Mouse (Mus musculus) midbrain, embryonic 12.5 days (tissue): ENCODE data around the gene Dnajb2. TPM values are rescaled to one million over a fixed set of nuclear protein-coding genes. Genes with fewer than 3 reads are reported as not detected.

Experiments
- ATAC-seq: fragments of 200-750 bp; cut with Nextera tagmentation; 2 replicates; pipeline ENCODE4 v1.8.0; 2017; ENCODE audit warnings: low read depth, moderate TSS enrichment, moderate library complexity; ENCODE audit not compliant: low FRiP score
- H3K27ac ChIP-seq: fragments of 300-500 bp; sonication (generic); replicated peaks from 2 replicates; pipeline ENCODE4 v1.5.1; 2016; ENCODE audit warnings: mild to moderate bottlenecking
- H3K27me3 ChIP-seq: fragments of 300-500 bp; sonication (generic); 2 replicates; pipeline ENCODE4 v1.6.1; 2016; ENCODE audit warnings: mild to moderate bottlenecking
- H3K36me3 ChIP-seq: fragments of 300-500 bp; sonication (generic); 2 replicates; pipeline ENCODE4 v1.6.1; 2016
- H3K4me1 ChIP-seq: fragments of 300-500 bp; sonication (generic); 2 replicates; pipeline ENCODE4 v1.6.1; 2016
- H3K4me2 ChIP-seq: fragments of 300-500 bp; sonication (generic); replicated peaks from 2 replicates; pipeline ENCODE4 v1.6.1; 2016; ENCODE audit warnings: mild to moderate bottlenecking, moderate library complexity
- H3K4me3 ChIP-seq: fragments of 300-500 bp; sonication (generic); 2 replicates; pipeline ENCODE4 v1.5.1; 2016; ENCODE audit warnings: mild to moderate bottlenecking
- H3K9ac ChIP-seq: fragments of 300-500 bp; sonication (generic); replicated peaks from 2 replicates; pipeline ENCODE4 v1.6.1; 2016; ENCODE audit warnings: mild to moderate bottlenecking, moderate library complexity
- H3K9me3 ChIP-seq: fragments of 300-500 bp; sonication (generic); 2 replicates; pipeline ENCODE4 v1.6.1; 2016; ENCODE audit warnings: mild to moderate bottlenecking
- WGBS: fragments of 180-500 bp; shearing (Covaris S2); methylation state at CpG from one replicate; pipeline ENCODE4 v1.1.7; 2016; 5-methylcytosine and 5-hydroxymethylcytosine counted together
- polyA plus RNA-seq: library from polyadenylated mRNA; unstranded; fragments of >200 nt; fragmentation: Nextera tagmentation; extraction: Ambion mirVana; gene quantifications from 2 replicates; pipeline ENCODE4 v1.2.1, GENCODE M21; 2016

Gene Dnajb2
- 45.6 and 46.0 TPM in 2 replicates for polyA plus RNA-seq

DNA sequence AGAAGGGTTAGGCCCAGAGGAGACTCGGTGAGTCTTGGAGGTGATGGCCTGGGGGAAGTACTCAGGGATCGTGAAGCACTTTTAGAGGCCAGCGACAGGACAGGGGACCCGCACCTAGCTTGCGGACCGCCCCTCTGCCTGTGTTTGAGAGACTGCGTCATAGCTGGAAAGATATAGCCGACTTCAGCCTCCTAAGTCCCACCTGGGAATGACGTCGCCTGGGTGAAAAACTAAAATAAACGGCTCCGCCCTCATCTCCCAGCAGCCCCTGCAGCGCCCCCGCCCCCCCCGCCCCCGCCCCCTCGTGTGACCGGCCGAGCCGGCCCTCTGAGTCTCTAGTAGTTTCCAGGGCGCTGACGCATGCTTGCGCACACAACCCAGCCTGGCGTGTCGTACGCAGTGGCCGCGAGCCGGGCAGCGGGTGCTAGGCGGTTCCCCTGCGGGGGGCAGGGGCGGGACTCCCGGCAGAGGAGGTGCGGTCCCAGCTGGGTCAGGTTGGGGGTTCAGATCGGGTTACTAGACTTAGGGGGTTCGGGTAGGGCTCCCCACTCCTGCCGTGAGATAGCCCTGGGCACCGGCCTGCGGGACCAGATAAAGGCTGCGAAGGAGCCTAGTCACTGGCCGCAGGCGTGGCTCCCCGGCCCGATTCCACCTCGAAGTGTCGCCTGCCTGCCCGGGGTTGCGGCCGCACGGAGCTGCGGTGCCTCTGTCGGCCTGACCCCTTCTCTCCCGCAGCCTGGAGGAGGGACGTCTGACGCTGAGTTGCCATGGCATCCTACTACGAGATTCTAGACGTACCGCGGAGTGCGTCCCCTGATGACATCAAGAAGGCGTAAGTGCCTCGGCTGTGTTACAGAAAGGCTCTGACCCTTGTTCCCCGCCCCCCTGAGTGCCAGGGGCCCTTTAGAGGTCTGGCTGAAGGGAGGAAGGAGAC lies at the start of gene Dnajb2:
Gene Dnajb2, plus strand, starts transcription at position 290 of the 934 bp plus-strand sequence.
- peak within 1 kb of the TSS; percentile 49 for H3K4me3 ChIP-seq
- H3K27me3 ChIP-seq, result peaks cover 13% of the 10 kb centered on the region; the same call in 1 of the 2 replicates
- peak within 1 kb of the TSS; percentile 68 for H3K4me2 ChIP-seq
- H3K27ac ChIP-seq, result peak within 1 kb of the TSS; percentile 70
- ATAC-seq, result peak; percentile 90
- H3K9ac ChIP-seq, result peak within 1 kb of the TSS; percentile 59
- WGBS, result 1% methylated on average over 63 of the region's 64 CpGs
- H3K4me1 ChIP-seq, result peaks cover 19% of the 10 kb centered on the region; the same call in 1 of the 2 replicates
- peaks cover 9% of the 10 kb centered on the region; the same call in 1 of the 2 replicates for H3K36me3 ChIP-seq
- no peaks in the 10 kb centered on the region for H3K9me3 ChIP-seq

DNA sequence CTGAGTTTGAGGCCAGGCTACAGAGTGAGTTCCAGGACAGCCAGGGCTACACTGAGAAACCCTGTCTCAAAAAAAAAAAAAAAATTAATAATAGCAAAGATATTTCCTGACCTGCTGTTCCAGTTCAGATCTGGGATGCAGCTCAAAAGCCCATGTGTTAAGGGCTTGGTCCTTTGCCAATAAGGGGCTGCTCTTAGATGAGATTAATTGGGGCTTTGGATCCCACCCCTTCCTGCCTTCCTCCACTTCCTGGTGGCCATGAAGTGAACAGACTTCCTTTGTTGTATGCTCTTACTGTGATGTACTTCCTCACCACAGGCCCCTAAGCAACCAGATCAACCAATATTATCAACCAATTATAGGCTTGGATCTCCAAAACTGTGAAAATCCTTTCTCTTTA lies 49.1 kb upstream of the Dnajb2 start:
- H3K27ac ChIP-seq, result no peak overlapping the region
- H3K4me2 ChIP-seq, result no peak overlapping the region
- ATAC-seq, result no peak
- H3K4me1 ChIP-seq, result peaks cover 17% of the 10 kb centered on the region
- peaks cover 57% of the 10 kb centered on the region for H3K36me3 ChIP-seq
- no peak overlapping the region for H3K4me3 ChIP-seq
- no peak overlapping the region for H3K9ac ChIP-seq
- H3K9me3 ChIP-seq, result no peaks in the 10 kb centered on the region
- no peaks in the 10 kb centered on the region for H3K27me3 ChIP-seq

DNA sequence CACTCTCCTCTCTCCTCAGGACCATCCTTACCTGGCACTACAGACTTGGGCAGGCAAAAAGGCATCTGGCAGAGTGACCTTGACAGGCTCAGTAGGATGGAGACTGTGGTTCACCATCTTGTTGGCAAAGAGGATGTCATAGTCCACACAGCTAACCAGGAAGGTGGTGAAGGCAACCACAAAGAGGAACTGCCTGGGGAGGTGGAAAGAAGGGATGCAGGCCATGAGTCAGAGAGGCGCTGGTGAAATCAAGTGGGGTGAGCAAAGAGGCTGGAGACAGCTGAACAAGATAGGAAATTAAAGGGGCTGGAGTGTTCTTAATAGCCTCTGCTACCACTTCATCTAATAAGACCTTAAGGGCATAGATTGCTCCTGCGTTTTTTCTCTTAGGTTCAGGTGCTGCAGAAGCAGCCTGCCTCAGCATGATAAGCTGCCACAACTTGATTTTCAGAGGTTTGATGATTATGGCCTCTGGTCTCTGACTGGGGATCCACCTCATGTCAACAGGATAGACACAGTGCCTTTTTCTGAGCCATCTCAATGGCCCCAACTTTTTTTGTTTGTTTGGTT lies 48.2 kb upstream of the Dnajb2 start:
- Histone ChIP-seq H3K4me1 (peaks cover 20% of the 10 kb centered on the region), H3K27ac (no peak overlapping the region), H3K9me3 (no peaks in the 10 kb centered on the region), H3K9ac (no peak overlapping the region), H3K36me3 (peaks cover 48% of the 10 kb centered on the region), H3K4me3 (no peak overlapping the region), H3K27me3 (no peaks in the 10 kb centered on the region), H3K4me2 (no peak overlapping the region)
- ATAC-seq, result no peak
- 91% methylated on average over 2 of the region's 2 CpGs for WGBS

DNA sequence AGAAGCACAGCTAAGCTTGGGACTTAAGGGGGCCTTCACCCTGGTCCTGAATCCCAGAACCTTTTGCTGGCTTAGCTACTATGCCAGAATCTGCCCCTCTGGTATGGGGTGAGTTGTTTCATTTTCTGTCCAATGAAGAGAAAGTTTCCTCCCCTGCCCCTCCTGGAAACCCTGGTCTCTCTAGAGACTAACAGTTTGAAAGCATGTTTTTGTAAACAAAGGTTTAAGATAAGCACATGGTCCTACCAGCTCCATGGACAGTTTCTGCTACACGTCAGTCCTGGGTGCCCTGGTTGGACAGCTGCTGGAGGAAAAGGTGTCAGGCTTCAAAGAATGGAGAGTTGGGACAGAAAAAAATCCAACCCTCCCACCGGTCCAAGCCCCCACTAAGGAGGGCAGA lies 45.6 kb upstream of the Dnajb2 start:
- peak overlapping the region; percentile 96 for H3K4me2 ChIP-seq
- H3K27ac ChIP-seq, result no peak overlapping the region
- no peaks in the 10 kb centered on the region for H3K9me3 ChIP-seq
- no peak overlapping the region for H3K4me3 ChIP-seq
- H3K9ac ChIP-seq, result peak overlapping the region; percentile 31; the same call in 1 of the 2 replicates
- H3K27me3 ChIP-seq, result no peaks in the 10 kb centered on the region
- H3K36me3 ChIP-seq, result peaks cover 29% of the 10 kb centered on the region
- WGBS, result 77% methylated on average over 2 of the region's 2 CpGs
- peaks cover 24% of the 10 kb centered on the region for H3K4me1 ChIP-seq
- ATAC-seq, result no peak

DNA sequence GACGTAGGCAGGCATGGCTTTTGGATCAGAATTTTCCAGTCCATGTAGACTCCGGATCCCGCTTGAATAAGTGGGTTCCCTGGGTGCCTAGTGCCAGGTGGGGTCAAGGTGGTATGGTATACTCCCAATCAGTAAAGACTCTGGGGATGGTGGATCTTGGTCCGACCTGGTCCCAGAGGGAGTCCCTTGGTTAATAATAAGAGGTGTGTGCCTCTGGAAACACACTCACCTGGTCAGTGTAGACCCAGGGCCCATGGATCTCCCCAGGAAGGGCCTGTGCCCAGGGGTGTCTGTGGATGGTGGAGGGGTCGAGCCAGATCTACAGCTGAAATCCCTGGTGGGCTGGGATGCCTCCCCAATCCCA lies 45.0 kb upstream of the Dnajb2 start:
- Histone ChIP-seq H3K27me3 (no peaks in the 10 kb centered on the region), H3K36me3 (peaks cover 29% of the 10 kb centered on the region), H3K27ac (peak overlapping the region; percentile 87), H3K4me1 (peaks cover 24% of the 10 kb centered on the region), H3K9ac (peak overlapping the region; percentile 83), H3K4me3 (peak overlapping the region; percentile 68), H3K9me3 (no peaks in the 10 kb centered on the region), H3K4me2 (peak overlapping the region; percentile 96)
- ATAC-seq, result no peak
- WGBS, result 41% methylated on average over 5 of the region's 5 CpGs

DNA sequence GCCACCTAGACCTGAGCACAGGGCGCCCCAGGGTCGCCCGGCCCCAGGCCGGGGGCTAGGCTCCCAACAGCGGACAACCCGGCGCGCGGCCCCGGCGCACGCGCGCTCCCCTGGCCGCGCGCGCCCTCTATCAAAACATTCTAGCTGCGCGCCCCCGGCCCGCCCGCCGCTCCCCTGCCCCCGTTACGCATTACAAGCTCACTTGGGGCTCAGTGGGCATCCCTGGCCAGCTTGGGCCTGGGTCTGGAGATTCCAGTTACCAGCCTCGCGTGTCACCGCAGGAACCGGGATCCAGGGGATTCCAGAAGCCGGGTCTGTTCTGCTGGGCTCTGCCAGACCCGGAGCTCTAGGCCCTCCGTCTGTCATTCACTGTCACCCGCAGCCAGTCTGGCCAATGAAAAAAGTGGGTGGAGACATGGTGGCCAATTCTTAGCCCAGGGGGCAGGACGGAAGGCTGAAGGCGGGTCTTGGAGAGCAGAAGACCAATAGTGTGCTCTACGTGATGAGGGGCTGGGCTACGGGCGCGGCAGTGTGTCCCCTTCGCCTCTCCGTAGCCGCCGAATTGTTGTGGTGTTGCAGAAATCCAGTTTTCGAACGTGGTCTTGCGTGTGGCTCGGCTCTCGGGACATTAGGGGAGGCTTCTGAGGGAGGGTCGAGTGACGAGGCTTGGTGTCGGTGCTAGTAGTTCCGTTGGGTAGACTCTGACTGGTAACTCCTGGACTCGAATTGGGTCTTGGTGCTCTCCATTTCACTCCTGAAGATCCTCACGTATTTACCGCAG lies 44.4 kb upstream of the Dnajb2 start, which contains the start of the genes Ankzf1 and Atg9a:
Gene Ankzf1, plus strand, starts transcription at position 530 of the 781 bp plus-strand sequence.
Gene Atg9a, minus strand, starts transcription at position 575 of the 781 bp plus-strand sequence.
- Histone ChIP-seq H3K36me3 (peaks cover 29% of the 10 kb centered on the region), H3K9me3 (no peaks in the 10 kb centered on the region), H3K4me1 (peaks cover 24% of the 10 kb centered on the region), H3K4me3 (peak within 1 kb of the TSS; percentile 68), H3K27ac (peak within 1 kb of the TSS; percentile 87), H3K27me3 (no peaks in the 10 kb centered on the region), H3K9ac (peak within 1 kb of the TSS; percentile 83), H3K4me2 (peak within 1 kb of the TSS; percentile 96)
- under 1% methylated on average over 48 of the region's 56 CpGs for WGBS
- peak; percentile 99 for ATAC-seq

DNA sequence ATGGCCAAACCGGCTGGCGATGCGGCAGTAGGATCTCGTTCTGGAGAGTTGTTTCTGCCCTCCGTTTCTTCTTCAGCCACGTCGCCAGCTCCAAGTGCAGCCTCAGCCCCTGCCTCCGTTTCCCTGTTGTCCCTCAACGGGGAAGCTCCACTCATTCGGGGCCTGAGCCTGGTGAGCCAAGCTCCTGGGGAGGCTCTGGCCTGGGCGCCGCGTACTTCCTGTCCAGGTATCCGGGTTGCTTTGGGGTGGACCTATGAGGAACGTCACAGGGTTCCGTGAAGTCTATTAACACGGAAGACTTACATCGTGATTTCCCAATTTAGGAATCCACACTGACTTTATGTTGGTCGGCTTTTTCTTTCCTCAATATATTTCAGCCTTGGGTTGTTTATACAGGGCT lies 43.8 kb upstream of the Dnajb2 start:
- ATAC-seq, result no peak
- peak overlapping the region; percentile 96 for H3K4me2 ChIP-seq
- H3K4me1 ChIP-seq, result peaks cover 24% of the 10 kb centered on the region
- H3K27me3 ChIP-seq, result no peaks in the 10 kb centered on the region
- H3K9ac ChIP-seq, result peak overlapping the region; percentile 81
- under 1% methylated on average over 19 of the region's 19 CpGs for WGBS
- peaks cover 30% of the 10 kb centered on the region for H3K36me3 ChIP-seq
- peak overlapping the region; percentile 68 for H3K4me3 ChIP-seq
- H3K9me3 ChIP-seq, result no peaks in the 10 kb centered on the region
- peak overlapping the region; percentile 87 for H3K27ac ChIP-seq

DNA sequence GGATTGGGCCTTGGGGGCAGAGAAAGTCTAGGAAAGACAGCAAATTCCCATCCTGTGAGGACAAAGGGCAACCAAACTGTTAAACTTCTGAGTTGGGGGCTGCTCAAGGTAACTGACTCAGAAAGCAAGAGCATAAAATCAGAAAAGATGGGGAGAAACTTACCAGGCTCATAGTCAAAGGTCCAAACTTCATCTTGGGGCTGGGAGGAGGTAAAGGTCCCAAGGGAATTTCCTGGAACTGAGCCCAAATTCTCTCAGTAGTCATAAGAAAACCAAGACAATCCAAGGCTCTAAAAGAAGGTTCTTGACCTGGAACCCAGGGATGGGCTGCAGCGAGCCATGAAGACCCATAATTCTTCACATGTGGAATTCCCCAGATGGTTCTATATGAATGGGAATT lies 35.0 kb upstream of the Dnajb2 start:
- Histone ChIP-seq H3K27me3 (no peaks in the 10 kb centered on the region), H3K9me3 (no peaks in the 10 kb centered on the region), H3K4me2 (no peak overlapping the region), H3K27ac (no peak overlapping the region), H3K36me3 (peaks cover 42% of the 10 kb centered on the region), H3K4me3 (no peak overlapping the region), H3K4me1 (no peaks in the 10 kb centered on the region), H3K9ac (no peak overlapping the region)
- 91% methylated on average over 1 of the region's 1 CpGs for WGBS
- no peak for ATAC-seq

DNA sequence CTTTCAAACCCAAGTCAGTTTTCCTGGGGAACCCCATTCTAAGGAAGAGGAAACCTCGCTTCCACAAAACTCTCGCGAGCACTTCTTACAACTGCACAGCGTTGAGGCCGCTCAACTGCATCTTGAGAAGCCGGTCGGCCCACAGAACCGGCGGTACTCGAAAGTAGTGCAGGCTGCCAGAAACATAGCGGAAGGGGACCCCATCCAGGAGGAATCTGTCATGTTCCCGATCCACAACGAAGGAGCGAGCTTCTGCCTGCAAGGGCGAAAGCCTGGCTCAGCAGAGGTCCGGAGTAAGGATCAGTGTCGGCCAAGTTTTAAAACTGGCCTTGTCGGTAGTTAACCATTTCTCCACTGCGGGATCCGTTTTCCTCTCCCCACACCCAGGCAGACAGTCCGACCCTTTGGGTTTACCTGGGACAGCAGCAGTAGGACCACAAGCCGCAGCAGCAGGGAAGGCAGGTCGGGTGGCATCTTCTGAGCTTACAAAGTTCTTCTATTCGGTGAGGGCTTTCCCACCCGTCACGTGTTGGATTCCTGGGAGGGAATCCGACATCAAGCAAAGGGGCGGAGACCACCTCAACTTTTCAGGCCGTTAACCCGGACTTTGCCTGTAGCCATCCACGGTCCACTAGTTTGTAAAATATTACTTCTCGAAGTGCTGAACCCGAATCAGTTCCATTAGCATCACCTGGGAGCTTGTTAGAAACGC lies 27.1 kb upstream of the Dnajb2 start:
- peaks cover 24% of the 10 kb centered on the region for H3K36me3 ChIP-seq
- H3K27me3 ChIP-seq, result peaks cover 12% of the 10 kb centered on the region
- 14% methylated on average over 34 of the region's 34 CpGs for WGBS
- peak overlapping the region; percentile 98 for H3K4me2 ChIP-seq
- peaks cover 41% of the 10 kb centered on the region for H3K4me1 ChIP-seq
- H3K9ac ChIP-seq, result peak overlapping the region; percentile 51
- no peaks in the 10 kb centered on the region for H3K9me3 ChIP-seq
- no peak for ATAC-seq
- peak overlapping the region; percentile 37 for H3K4me3 ChIP-seq
- H3K27ac ChIP-seq, result no peak overlapping the region

DNA sequence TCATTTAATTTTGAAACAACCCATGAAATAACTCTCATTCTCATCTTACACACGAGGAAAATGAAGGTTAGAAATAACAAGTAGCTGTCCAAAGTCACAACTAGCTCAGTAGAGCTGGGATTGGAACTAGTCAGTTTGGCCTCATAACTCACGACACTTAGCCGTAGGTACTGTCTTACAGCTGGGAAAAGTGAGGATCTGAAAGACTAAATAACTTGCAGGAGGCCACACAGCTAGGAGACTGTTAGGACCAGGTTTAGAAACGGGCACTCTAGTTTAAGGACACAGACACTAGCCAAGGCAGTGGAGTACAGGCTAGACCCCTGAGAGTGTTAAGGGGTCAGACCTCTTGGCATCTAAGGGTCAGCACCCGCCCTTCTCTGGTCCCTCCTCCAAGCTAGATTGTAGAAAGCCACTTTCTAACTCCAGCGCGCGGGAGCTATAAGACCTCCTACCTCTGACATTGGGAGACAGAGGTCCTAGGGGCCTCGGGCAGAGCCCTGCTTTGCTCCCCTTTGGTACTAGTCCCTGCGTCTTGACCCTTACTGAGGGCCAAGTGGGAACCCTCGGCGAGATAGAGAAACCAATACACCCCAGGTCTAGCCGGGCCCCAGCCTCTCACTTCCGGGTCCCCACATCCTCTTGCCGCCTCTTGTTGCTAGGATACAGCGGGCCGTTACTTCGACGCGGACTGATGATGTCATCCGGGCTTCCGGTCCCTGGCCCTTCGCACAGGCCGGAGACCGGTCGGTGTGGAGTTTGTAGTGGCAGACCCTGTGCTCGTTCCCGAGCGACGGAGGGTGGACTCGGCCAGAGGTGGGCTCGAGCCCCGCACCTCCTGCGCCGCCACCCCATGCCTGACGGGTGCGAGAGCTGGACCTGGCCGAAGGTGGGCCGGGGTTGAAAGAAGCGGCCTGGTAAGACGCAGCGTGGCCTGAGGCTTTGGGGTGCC lies 25.8 kb upstream of the Dnajb2 start, which contains the start of the genes Glb1l and Stk16:
Gene Glb1l, minus strand, starts transcription at position 678 of the 952 bp plus-strand sequence.
Gene Stk16, plus strand, starts transcription at position 703 of the 952 bp plus-strand sequence.
- Histone ChIP-seq H3K27ac (0 out of 2 replicates have a peak within 1 kb of the TSS, but pooled peaks have one; percentile 46), H3K9me3 (no peaks in the 10 kb centered on the region), H3K27me3 (peaks cover 12% of the 10 kb centered on the region), H3K9ac (peak within 1 kb of the TSS; percentile 95), H3K36me3 (peaks cover 37% of the 10 kb centered on the region), H3K4me1 (peaks cover 41% of the 10 kb centered on the region), H3K4me2 (peak within 1 kb of the TSS; percentile 98), H3K4me3 (peak within 1 kb of the TSS; percentile 77)
- 6% methylated on average over 42 of the region's 42 CpGs for WGBS
- peak; percentile 96 for ATAC-seq
